Mouse (Mus musculus) C2C12 (cell line): ENCODE results near the gene Ube2h. TPM values are rescaled to one million over a fixed set of nuclear protein-coding genes. Genes with fewer than 3 reads are reported as not detected.

Experiments
- H3K27me3 ChIP-seq: one replicate; pipeline ENCODE4 v1.6.1; 2011; ENCODE audit not compliant: control insufficient read depth, insufficient read depth, insufficient read length
- H3K36me3 ChIP-seq: one replicate; pipeline ENCODE4 v1.6.1; 2011; ENCODE audit not compliant: control insufficient read depth, insufficient read depth
- H3K4me3 ChIP-seq: one replicate; pipeline ENCODE4 v1.5.1; 2011; ENCODE audit warnings: mild to moderate bottlenecking, control low read depth; ENCODE audit not compliant: poor library complexity, insufficient read depth, severe bottlenecking
- H3K79me2 ChIP-seq: one replicate; pipeline ENCODE4 v1.6.1; 2011; ENCODE audit not compliant: control insufficient read depth, insufficient read depth
- H3K79me3 ChIP-seq: one replicate; pipeline ENCODE4 v1.6.1; 2011; ENCODE audit warnings: low read depth, control low read depth
- H3ac ChIP-seq: one replicate; pipeline ENCODE3; 2011; ENCODE audit warnings: low read depth; ENCODE audit not compliant: control insufficient read depth, insufficient read length
- CEBPB ChIP-seq: IDR thresholded peaks from one replicate; pipeline ENCODE4 v1.6.1; 2011; ENCODE audit warnings: low read depth, mild to moderate bottlenecking, control low read depth, moderate library complexity
- CTCF ChIP-seq: IDR thresholded peaks from one replicate; pipeline ENCODE4 v1.5.1; 2011; ENCODE audit not compliant: control insufficient read depth, insufficient read depth, insufficient read length
- FOSL1 ChIP-seq: IDR thresholded peaks from one replicate; pipeline ENCODE4 v1.8.0; 2011; ENCODE audit warnings: mild to moderate bottlenecking, low read length; ENCODE audit not compliant: poor library complexity, insufficient read depth, severe bottlenecking
- MAX ChIP-seq: IDR thresholded peaks from one replicate; pipeline ENCODE4 v1.6.1; 2011; ENCODE audit warnings: mild to moderate bottlenecking, control low read depth
- MYOD1 ChIP-seq: IDR thresholded peaks from one replicate; pipeline ENCODE4 v1.6.1; 2011; ENCODE audit warnings: low read depth; ENCODE audit not compliant: control insufficient read depth, insufficient read length
- MYOG ChIP-seq: IDR thresholded peaks from one replicate; pipeline ENCODE4 v1.6.1; 2011; ENCODE audit not compliant: control insufficient read depth, insufficient read length; ENCODE audit errors: extremely low read depth
- USF1 ChIP-seq: IDR thresholded peaks from one replicate; pipeline ENCODE4 v1.6.1; 2011; ENCODE audit warnings: low read depth, mild to moderate bottlenecking, control low read depth, moderate library complexity
- polyA plus RNA-seq: library from polyadenylated mRNA; unstranded; fragments of >200 nt; fragmentation: generic; extraction: Trizol; gene quantifications from one replicate; pipeline ENCODE4 v1.2.1, GENCODE M21; 2012; ENCODE audit warnings: missing spikeins

The Ube2h gene
- polyA plus RNA-seq, 1 experiment = 14.9 TPM

DNA sequence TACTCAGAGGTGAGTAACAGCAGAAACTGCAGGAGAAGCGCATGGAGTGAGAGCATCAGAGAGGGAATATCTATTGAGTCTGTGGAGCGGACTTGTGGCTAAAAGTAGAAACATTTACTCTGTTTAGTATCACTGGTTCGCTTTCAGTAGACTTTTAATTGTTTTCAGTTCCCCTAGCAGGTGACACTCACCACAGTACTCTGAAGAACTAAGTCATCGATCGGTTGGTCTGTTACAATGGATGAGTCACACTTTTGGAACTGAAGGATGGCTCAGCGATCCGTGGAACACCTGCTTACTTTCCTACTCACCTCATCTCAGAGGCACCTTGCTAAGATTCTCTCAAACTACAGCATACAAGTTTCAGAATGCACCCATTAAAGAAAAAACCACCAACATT, 64.2 kb downstream of the Ube2h start:
- TF ChIP-seq USF1 (no peak), CTCF (no peak), MYOG (no peak), CEBPB (no peak), FOSL1 (no peak), MAX (no peak), MYOD1 (no peak)
- no peaks in the 10 kb centered on the region for H3K79me2 ChIP-seq
- no peak overlapping the region for H3ac ChIP-seq
- H3K27me3 ChIP-seq = no peaks in the 10 kb centered on the region
- H3K4me3 ChIP-seq = no peak overlapping the region
- no peaks in the 10 kb centered on the region for H3K79me3 ChIP-seq
- peaks cover 28% of the 10 kb centered on the region for H3K36me3 ChIP-seq

DNA sequence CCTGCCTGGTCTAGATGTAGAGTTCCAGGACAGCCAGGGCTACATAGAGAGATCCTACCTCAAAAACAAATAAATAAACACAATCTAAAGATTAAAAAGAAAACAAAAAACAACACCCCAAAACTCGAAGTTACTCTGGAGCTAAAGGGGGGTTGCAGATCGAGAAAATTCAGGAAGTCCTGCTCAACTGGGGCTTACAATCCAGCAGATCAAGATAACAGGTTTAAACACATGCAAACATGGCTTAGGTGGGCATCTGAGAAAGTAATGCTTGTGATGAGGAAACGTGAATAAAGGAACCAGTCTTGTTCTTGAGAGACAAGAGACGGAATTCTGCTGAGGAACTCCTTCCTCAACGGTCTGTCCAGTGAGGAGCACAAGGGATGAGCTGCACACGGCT, 65.1 kb downstream of the Ube2h start:
- TF ChIP-seq FOSL1 (no peak), CTCF (no peak), CEBPB (no peak), MYOD1 (no peak), MYOG (no peak), MAX (no peak), USF1 (no peak)
- Histone ChIP-seq H3K36me3 (peaks cover 28% of the 10 kb centered on the region), H3K79me3 (no peaks in the 10 kb centered on the region), H3ac (no peak overlapping the region), H3K4me3 (no peak overlapping the region), H3K27me3 (no peaks in the 10 kb centered on the region), H3K79me2 (no peaks in the 10 kb centered on the region)

DNA sequence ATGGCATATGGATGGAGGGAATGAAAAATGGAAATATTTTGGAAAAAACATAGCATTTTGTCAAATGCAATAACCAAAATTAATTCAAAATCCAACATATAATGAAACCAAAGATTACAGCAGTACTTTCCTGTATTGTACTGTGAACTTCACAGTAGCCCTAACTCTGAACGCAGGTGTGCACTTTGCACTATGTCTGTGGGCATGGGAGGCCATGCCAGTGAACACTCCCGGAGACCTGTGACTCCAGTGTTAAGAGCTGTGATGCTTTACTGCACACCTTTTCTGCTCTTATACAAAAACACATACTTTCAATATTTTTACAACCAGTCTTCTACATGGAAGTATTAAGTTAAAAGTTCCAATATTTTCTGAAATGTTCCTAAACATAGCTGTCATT, 66.3 kb downstream of the Ube2h start:
- Histone ChIP-seq H3K27me3 (no peaks in the 10 kb centered on the region), H3K79me2 (no peaks in the 10 kb centered on the region), H3K79me3 (no peaks in the 10 kb centered on the region), H3ac (no peak overlapping the region), H3K36me3 (peaks cover 30% of the 10 kb centered on the region), H3K4me3 (no peak overlapping the region)
- TF ChIP-seq MYOD1 (no peak), FOSL1 (no peak), MAX (no peak), CEBPB (no peak), CTCF (no peak), MYOG (no peak), USF1 (no peak)

DNA sequence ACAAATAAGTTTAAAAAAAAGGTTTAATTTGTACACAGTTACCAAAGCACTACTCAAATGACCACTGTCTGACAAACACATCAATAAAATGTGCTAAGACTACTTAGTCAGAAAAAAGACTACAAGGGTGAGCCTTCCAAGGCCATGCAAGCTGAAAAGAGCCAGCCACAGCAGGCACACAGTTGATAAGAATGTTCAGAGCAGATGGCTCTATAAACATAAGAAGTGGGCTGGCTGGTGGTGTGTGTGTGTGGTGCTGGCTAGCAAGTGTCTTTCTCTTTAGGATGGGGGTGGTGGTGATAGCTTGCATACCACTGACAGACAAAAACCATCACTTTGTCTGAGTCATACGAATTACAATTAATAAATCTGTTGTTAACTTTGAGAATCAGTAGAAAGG, 67.8 kb downstream of the Ube2h start:
- Histone ChIP-seq H3K79me3 (no peaks in the 10 kb centered on the region), H3K4me3 (no peak overlapping the region), H3ac (no peak overlapping the region), H3K36me3 (peaks cover 32% of the 10 kb centered on the region), H3K27me3 (no peaks in the 10 kb centered on the region), H3K79me2 (no peaks in the 10 kb centered on the region)
- no peak for TF ChIP-seq USF1
- TF ChIP-seq CEBPB = no peak
- TF ChIP-seq MYOD1 = no peak
- no peak for TF ChIP-seq CTCF
- TF ChIP-seq FOSL1 = no peak

DNA sequence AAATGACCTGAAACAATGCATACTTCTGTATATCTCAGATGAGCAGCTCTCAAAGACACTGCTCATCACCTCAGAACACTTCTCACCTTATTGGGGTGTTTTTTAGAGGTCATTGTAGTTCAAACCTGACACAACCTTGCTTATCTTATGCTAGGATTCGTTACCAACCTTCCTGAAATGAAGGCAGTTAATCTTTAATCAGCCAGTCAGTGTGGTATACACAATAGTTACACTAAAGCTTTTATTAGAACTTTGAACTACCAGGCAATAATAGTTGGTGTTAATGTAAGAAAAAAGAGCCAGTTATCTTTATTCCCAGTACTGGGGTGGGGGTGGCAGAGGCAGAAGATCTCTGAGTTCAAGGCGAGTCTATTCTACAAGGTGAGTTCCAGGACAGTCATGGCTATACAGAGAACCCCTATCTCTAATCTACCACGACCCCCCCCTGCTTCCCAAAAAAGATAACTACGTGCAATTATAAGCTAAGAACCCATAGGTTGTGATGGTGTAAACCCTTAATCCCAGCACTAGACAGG, 72.5 kb downstream of the Ube2h start:
- TF ChIP-seq MYOG (no peak), CEBPB (no peak), FOSL1 (no peak), CTCF (no peak), USF1 (no peak), MAX (no peak), MYOD1 (no peak)
- peaks cover 4% of the 10 kb centered on the region for H3K36me3 ChIP-seq
- H3K79me3 ChIP-seq = no peaks in the 10 kb centered on the region
- no peaks in the 10 kb centered on the region for H3K27me3 ChIP-seq
- H3K4me3 ChIP-seq = no peak overlapping the region
- H3ac ChIP-seq = no peak overlapping the region
- no peaks in the 10 kb centered on the region for H3K79me2 ChIP-seq

DNA sequence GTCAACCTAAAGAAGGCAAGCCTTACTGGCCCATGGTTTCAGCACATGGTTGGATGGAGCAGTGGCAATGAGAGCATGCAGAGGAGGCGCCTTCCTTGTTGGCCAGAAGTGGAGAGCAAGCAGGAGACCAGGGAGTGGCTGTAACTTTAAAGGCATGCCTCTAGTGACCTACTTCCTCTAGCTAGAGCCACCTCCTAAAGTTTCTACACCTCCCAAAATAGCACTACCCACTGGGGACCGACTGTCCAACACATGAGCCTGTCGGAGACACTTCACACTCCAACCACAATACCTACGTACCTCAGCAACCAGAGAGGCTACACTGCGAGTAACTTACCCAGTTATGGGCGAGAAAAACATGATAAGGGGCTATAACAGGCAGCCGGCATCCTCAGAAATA, 74.1 kb downstream of the Ube2h start:
- H3K4me3 ChIP-seq = no peak overlapping the region
- H3K36me3 ChIP-seq = peaks cover 4% of the 10 kb centered on the region
- H3ac ChIP-seq = no peak overlapping the region
- no peaks in the 10 kb centered on the region for H3K79me2 ChIP-seq
- H3K27me3 ChIP-seq = no peaks in the 10 kb centered on the region
- no peaks in the 10 kb centered on the region for H3K79me3 ChIP-seq
- TF ChIP-seq CTCF = no peak
- no peak for TF ChIP-seq MYOD1
- TF ChIP-seq MYOG = no peak
- TF ChIP-seq MAX = no peak
- TF ChIP-seq CEBPB = no peak
- no peak for TF ChIP-seq USF1
- TF ChIP-seq FOSL1 = no peak
